Mouse (Mus musculus) T-helper 17 cell (primary cell): ENCODE results near the gene Yap1.
"Not testable (repeated sequence)": the region's sequence is repeated elsewhere in the genome, so short reads cannot be mapped to it uniquely, and the experiment has no call there.

Experiments used
- in situ Hi-C, 2 experiments: fragments of 300-600 bp; cut with MboI, MseI; formaldehyde crosslinking; loops; 1 replicate in 1 of 2; 2 replicates in 1 of 2; pipeline ENCODE4 v1.15.1; 2025; ENCODE audit warnings: high pct_unique_total_duplicates in 2 of 2

Gene Yap1

DNA sequence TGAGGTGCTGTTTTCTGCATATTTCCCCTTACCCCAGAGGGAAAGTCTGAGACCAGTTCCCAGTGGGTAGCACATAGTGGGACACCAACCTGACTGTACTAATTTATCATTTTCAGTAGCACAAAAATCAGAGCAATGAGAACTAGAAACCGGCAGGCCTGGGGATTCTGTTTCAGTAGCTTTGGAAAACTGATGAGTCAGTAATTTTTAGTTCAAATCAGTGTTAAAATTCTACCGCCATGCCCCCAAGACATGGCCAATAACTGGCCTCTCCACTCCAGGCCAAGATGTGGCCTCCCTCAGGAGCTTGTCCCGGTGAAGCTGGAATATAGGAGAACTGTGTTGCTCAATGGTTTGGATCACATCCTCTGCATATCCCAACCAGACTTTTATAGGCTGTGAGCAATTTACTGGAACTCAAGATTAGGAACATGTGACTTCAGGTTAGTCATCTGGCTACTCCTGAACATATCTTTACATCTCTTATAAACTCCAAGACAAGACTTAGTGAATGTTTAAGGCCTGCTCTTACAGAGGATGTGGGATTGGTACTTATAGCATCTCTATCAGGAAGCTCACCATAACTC is 76.1 kb downstream of the Yap1 start:
- in situ Hi-C loops: no loop called here

DNA sequence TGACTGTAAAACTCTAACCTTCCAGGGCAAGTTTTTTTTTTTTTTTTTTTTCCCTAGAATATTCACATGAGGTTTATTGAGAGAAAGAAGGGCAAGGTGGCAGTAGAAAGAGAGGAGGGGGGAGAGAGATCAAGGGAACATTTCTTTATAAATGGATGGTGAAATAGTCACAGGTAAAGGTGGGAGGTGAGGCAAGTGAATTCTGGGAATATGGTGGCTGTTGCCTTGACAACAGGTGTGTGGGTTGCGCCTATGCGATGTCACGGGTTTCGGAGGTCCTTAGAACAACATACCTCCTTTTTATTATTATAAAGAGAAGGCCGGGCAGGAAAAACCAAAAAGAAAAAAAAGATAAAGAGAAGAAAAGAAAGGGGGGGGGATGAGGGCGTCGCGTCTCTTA is 89.5 kb downstream of the Yap1 start:
- in situ Hi-C loops: no loop called here

DNA sequence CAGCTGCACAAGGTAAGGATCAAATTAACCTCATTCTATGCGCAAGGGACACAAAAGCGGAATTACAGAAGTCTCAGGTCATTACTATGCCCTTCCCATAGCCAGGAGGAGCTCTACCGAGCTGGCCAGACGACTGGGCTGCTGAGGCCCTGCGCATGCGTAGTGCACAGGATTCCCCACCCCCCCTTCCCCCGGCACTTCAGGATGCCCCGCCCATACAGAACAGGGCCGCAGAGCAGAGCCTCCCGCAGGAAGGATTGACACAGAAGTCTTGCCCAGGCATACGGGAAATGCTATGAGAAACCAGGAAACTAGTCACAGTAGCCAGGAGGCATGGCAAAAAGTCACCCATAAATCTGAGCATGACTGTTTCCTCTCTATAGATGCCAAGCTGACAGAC is 89.9 kb downstream of the Yap1 start:
- in situ Hi-C loops: no loop called here

DNA sequence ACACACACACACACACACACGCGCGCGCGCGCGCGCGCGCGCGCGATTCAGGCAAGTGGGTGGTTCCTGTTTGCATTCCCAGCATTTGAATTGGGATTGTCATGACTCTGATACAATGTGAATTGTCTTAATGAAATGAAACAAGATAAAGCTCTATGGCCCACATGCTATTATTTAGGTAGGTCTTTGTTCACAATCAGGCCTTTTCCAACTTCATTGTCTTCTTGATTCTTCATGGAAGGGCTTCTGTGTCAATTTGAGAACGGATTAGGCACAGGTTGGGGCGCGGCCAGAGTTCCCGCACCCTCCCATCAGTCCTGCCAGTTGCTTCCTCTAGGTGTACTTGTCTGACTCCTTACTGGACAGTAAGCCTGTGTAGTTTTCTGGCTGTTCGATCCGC is 90.4 kb downstream of the Yap1 start:
- in situ Hi-C loops: no loop called here

DNA sequence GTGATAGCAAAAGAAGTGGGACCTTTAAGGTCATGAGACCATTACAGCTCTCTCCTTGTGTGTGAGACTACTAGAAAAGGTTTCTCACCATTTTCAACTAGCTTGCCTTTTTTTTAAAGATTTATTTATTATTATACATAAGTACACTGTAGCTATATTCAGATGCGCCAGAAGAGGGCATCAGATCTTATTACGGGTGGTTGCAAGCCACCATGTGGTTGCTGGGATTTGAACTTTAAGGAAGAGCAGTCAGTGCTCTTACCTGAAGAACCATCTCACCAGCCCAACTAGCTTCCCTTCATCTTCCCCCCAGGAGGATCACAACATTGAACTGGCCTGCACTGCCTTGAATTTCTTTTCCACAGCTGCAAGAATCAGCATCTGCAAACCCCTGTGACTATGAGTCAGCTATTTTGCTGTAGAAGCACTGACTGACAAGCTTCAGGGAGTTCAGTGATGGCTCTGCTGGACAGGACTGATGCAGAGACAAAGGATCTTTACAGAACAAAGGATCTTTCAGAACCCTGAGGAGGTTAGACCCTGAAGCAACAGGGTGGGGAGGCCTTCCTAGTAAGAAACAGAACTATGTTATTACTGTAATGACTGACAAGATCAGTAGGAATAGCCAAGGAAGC is 96.9 kb downstream of the Yap1 start:
- in situ Hi-C loops: no loop called here

DNA sequence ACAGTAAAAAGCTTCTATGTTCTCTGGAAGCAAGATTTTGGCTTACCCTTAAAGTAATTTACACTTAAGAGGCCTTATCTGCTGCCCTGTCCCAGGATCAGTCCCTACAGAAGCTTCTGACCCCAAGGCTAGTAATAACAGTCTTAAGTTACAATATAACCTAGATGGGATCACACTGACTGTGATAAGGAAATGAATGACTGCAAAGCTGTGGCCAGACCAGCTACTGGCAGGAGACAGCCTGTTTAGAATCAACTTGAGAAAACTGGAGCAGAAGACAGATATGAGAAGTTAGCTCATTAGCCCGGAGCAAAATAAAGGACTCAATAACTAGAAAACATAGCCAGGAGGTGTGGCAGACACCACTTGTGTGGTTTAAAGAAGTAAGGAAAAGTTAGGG is 97.8 kb downstream of the Yap1 start:
- in situ Hi-C loops: no loop called here

DNA sequence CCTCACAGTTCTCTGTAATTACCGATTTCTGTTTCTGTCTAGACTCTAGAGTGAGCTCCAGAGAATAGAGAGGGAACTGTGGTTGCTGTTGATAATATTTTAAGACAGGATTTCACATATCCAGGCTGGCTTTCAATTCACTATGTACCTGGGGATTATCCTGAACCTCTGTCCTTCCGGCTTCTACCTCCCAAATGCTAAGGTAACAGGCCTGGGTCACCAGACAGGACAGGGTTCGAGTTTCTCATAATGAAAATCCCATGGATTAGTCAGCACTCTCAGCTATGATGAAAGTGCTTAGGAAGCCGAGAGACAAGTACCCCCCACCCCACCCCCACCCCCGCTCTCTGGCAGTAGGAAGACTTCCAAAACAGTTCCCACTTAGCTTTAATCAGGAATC is 100.6 kb downstream of the Yap1 start:
- in situ Hi-C loops: no loop called here

DNA sequence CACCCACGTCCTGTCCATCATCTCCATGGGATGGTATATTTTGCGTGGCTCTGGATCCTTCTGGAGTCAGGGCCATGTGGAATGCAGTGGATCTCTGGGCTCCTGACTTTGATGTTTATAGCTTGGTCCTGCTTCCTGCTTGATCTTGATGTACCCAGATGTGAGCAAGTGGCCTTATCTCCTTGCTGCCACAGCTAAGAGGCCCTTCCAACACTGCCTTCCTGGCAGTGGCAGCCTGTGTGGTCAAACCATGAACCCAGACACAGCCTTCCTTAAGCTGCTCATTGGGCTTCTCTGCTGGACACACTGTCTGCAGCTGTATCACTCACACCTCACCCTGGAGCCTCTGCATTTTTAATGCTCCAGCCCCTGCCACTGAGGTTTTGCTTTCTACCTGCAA is 101.1 kb downstream of the Yap1 start:
- in situ Hi-C loops: no loop called here

DNA sequence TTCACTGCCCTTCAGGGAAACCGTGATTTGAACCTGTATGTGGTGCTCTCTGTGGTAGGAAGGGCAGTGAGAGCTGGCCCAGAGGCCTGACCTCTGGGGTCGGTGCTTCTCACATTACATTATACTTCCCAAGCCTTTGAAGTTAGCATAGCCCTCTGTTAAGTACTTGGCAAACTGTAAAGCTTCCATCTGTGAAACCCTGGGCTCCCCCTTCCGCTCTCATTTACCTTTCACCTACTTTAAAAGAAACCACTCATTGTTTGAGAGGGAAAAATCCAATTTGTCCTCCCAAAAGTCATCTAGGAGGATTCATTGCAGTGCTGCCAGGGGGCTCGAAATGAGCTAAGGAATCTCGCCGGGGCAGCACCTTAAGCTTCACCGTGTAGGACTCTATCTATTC is 102.1 kb downstream of the Yap1 start:
- in situ Hi-C loops: no loop called here

DNA sequence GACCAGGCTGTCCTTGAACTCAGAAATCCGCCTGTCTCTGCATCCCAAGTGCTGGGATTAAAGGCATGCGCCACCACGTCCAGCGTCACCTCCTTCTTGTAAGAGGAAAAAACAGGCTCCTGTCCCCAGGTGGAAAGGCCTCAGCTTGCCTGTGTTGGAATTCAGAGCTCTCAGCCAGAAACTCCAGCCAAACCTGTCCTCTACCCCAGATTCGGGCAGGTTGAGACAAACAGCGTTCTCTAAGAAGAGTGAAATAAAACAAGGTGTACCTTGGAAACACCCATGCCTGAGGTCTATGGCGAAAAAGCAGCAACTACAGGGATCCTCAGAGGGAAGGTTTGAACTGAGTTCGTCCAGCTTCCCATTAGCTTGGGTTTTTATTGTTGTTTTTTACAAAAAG is 103.4 kb downstream of the Yap1 start:
- in situ Hi-C loops: no loop called here

DNA sequence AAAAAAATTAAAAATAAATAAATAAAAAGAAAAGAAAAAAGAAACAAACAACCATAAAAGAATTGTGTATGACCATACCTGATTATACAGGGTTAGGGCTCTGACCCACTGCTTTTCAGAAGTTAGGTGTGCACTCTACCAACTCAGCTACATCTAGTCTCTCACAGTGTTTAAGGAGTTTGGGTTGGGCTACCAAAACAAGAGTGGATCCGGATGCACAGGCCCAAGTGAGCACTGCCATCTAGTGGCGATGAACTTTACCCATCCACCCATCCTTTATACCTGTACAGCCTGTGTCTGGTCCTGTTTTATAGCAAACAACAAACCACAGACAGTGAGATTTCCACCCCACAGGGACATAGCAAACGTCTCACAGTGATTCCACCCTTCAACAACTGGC is 106.9 kb downstream of the Yap1 start:
- in situ Hi-C loops: loop anchor here (5.0 kb wide), 3 partner anchors 185 to 295 kb away; no protein-coding TSS in a partner anchor

DNA sequence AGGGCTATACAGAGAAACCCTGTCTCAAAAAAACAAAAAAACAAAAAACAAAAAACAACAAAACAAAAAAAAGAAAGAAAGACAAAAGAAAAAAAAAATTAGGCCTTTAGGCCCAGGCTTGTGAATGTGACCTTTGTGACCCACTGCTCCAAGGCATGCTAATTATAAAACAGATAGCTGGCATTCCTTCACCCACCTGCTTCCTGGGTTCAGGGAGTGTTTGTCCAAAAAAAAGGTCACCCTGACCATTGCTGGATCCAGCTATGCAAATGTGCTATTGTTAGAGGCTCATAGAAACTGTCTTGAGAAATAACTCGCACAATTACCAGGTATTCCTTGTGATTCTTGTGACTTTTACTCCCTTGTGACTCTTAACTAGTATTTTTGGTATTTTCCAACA is 112.6 kb downstream of the Yap1 start:
- in situ Hi-C loops: not testable (repeated sequence)

DNA sequence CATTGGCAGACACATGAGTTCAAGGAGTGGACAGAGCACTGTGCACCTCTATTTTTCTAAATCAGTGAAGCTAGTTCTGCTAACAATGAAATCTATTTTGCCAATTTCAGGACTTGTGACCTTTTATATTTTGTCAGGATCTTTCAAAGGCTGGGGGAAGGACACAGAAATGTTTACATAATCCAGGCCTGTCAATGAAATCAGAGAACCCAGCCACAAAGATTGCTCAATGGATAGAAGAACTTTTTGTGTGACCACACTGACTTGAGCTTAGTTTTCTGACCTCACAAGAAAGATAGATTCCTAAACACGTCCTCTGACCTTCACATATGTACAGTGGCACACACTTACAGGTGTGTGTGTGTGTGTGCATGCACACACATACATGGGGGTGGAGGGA is 113.2 kb downstream of the Yap1 start:
- in situ Hi-C loops: no loop called here

DNA sequence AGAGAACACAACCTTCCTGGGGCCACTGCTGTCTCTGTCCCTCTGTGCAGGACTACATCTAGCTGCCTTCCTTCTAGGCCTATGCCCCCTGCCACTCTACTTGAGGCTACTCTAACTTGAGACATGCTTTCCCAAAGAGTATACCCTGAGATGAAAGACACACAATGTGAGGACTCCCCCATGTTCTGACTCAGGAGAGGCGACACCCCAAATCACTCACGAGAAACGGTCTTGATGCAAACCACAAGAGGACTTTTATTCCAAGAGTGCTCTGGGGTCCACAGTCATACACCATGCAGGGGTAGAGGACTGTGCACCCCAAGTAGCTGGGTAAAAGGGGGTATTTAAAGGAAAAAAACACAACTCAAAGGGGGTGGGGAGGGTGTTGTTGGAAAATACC is 120.0 kb downstream of the Yap1 start:
- in situ Hi-C loops: no loop called here

DNA sequence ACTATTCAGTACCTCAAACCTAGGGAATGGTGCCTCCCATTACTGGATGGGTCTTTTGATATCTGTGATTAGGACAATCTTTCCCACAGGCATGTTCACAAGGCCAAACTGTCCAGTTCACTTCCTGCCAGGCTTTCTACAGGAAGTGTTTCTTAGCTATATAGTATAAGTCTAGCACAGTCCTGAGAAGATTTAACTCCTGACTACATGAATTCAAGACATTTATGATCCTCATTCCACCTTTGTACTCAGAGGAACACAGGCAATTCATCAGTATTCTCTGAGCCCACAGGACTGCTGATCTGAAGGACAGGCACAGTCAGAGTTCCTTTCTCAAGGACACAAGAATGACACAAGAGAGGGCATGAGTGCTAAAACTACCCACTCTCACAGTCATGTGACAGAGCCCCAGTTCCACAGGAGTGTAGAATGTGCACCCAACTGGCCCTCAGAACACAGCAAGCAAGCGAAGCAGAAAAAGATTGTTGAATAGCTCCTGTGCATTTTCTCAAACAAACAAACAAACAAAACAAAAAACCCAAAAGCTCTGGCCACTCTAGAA is 122.0 kb downstream of the Yap1 start:
- in situ Hi-C loops: no loop called here
